Mouse (Mus musculus) lung, adult 2 months (tissue): ENCODE results near the gene Plxdc2.

Experiments used
- CTCF ChIP-seq: fragments of 200-500 bp; IDR thresholded peaks from 2 replicates; pipeline ENCODE4 v1.5.1; 2011; ENCODE audit warnings: mild to moderate bottlenecking, low read length, control low read depth; ENCODE audit not compliant: insufficient read depth
- POLR2A ChIP-seq: fragments of 200-500 bp; IDR thresholded peaks from 2 replicates; pipeline ENCODE4 v1.6.1; 2011; ENCODE audit warnings: low read depth, mild to moderate bottlenecking, control low read depth, low read length, borderline replicate concordance; ENCODE audit errors: extremely low read depth

- TF ChIP-seq CTCF (no peak), POLR2A (no peak)
Observed at GRCm38 (mm10) chr2:16683739-16684138, 327.6 kb downstream of the Plxdc2 start.
